Mouse (Mus musculus) right cerebral cortex, postnatal 4 days (tissue): ENCODE results near the gene Gm11172.
"Not testable (repeated sequence)": the region's sequence is repeated elsewhere in the genome, so short reads cannot be mapped to it uniquely, and the experiment has no call there.

Experiments
- DNase-seq: peaks from one replicate; pipeline ENCODE4 v3.0.0-alpha.2; 2022

Gm11172 gene

GRCm38 (mm10) chr16:10834911-10835587 is 22.3 kb downstream of the Gm11172 start, which contains the start of gene Rmi2:
Gene Rmi2, plus strand, starts transcription at chr16:10835059.
- peak; percentile 85 for DNase-seq

GRCm38 (mm10) chr16:10836388-10836787 is 23.7 kb downstream of the Gm11172 start:
- no peak for DNase-seq

- DNase-seq = no peak
Measured at GRCm38 (mm10) chr16:10837250-10837649, 24.5 kb downstream of the Gm11172 start.

- no peak for DNase-seq
Measured at GRCm38 (mm10) chr16:10837903-10838302, 25.2 kb downstream of the Gm11172 start.

- no peak for DNase-seq
Measured at GRCm38 (mm10) chr16:10838487-10839245, 26.0 kb downstream of the Gm11172 start.

GRCm38 (mm10) chr16:10840018-10840417 is 27.3 kb downstream of the Gm11172 start:
- no peak for DNase-seq

GRCm38 (mm10) chr16:10842282-10842855 is 29.7 kb downstream of the Gm11172 start:
- DNase-seq = no peak

GRCm38 (mm10) chr16:10843486-10844318 is 31.0 kb downstream of the Gm11172 start:
- peak; percentile 24 for DNase-seq

GRCm38 (mm10) chr16:10844319-10844670 is 31.6 kb downstream of the Gm11172 start:
- DNase-seq = no peak

GRCm38 (mm10) chr16:10845952-10846351 is 33.2 kb downstream of the Gm11172 start:
- DNase-seq = no peak

- DNase-seq = peak; percentile 62
Measured at GRCm38 (mm10) chr16:10846503-10846902, 33.8 kb downstream of the Gm11172 start.

- peak; percentile 38 for DNase-seq
Measured at GRCm38 (mm10) chr16:10849965-10850861, 37.5 kb downstream of the Gm11172 start.

GRCm38 (mm10) chr16:10850905-10851304 is 38.2 kb downstream of the Gm11172 start:
- no peak for DNase-seq

- not testable (repeated sequence) for DNase-seq
Measured at GRCm38 (mm10) chr16:10852216-10852615, 39.5 kb downstream of the Gm11172 start.

- DNase-seq = no peak
Measured at GRCm38 (mm10) chr16:10859726-10860245, 47.1 kb downstream of the Gm11172 start.

- DNase-seq = no peak
Measured at GRCm38 (mm10) chr16:10861408-10861807, 48.7 kb downstream of the Gm11172 start.
